Mouse (Mus musculus): Measurements from ENCODE around the gene Hist1h4h.

DNA sequence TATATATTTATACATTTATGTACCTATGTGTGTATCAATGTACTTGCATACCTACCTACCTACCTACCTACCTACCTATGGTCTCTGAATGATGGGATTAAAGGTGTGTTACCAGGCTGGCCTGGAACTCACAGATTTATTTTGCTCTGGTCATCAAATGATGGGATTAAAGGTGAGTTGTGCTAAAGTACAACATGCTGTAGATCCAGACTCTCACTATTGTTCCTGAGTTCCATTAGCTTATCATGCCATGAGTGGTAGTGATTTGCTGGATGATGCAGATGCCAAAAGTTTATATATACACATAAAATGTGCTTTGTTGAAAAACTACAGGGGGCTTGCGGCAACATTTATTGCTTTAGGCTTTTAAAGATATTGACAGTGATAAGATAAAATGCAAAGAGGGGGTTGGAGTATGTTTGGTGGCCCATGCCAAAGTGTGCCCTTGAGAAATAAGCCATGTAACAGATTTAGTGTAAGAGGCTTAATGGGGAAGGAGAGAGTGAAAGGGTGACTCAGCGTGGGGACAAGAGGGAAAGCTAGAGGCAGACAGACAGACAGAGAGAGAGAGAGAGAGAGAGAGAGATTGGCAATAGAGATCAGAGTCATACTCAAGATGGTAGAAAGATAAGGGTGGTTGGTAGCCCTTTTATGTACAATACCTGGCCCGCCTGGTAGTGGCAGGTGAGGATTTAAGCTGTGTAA lies 6.3 kb downstream of the Hist1h4h start:
- TF ChIP-seq CTCF (IDR thresholded peaks at IDR 0.05; ENCODE audit: borderline replicate concordance, insufficient read depth, low read length) (no peak), POLR2A (IDR thresholded peaks at IDR 0.05; ENCODE audit: low read depth, low read length) (no peak)
